Mouse (Mus musculus) myocyte (in vitro differentiated cells): ENCODE data around the gene Ceacam1.

ENCODE experiments used
- CEBPB ChIP-seq: IDR thresholded peaks from 2 replicates; pipeline ENCODE4 v1.6.1; 2011; ENCODE audit warnings: mild to moderate bottlenecking, moderate library complexity; ENCODE audit not compliant: poor library complexity, insufficient read depth, severe bottlenecking
- E2F4 ChIP-seq: IDR thresholded peaks from one replicate; pipeline ENCODE4 v1.6.1; 2011; ENCODE audit warnings: mild to moderate bottlenecking, control low read depth, moderate library complexity; ENCODE audit not compliant: insufficient read depth
- MAX ChIP-seq: IDR thresholded peaks from one replicate; pipeline ENCODE4 v1.6.1; 2011; ENCODE audit warnings: low read depth, mild to moderate bottlenecking, control low read depth
- MYOD1 ChIP-seq, 3 experiments: IDR thresholded peaks; one replicate each; pipeline ENCODE4 v1.6.1; 2011; ENCODE audit warnings: control low read depth in 2 of 3, low read depth in 2 of 3, mild to moderate bottlenecking in 2 of 3, moderate library complexity in 1 of 3; ENCODE audit not compliant: insufficient read length in 2 of 3, control insufficient read depth in 1 of 3
- MYOG ChIP-seq, 3 experiments: IDR thresholded peaks; one replicate each; pipeline ENCODE4 v1.6.1; 2011; ENCODE audit warnings: control low read depth in 2 of 3, low read depth in 2 of 3, mild to moderate bottlenecking in 2 of 3; ENCODE audit not compliant: insufficient read length in 2 of 3, control insufficient read depth in 1 of 3, insufficient read depth in 1 of 3
- POLR2A ChIP-seq: IDR thresholded peaks from one replicate; pipeline ENCODE4 v1.6.1; 2011; ENCODE audit warnings: low read depth, mild to moderate bottlenecking, control low read depth, moderate library complexity; ENCODE audit not compliant: insufficient read length
- POLR2AphosphoS2 ChIP-seq: IDR thresholded peaks from one replicate; pipeline ENCODE4 v1.6.1; 2011; ENCODE audit warnings: low read depth, control low read depth; ENCODE audit not compliant: insufficient read length
- TCF12 ChIP-seq: IDR thresholded peaks from one replicate; pipeline ENCODE4 v1.6.1; 2011; ENCODE audit warnings: mild to moderate bottlenecking, control low read depth; ENCODE audit not compliant: poor library complexity, insufficient read depth, severe bottlenecking
- USF1 ChIP-seq: IDR thresholded peaks from one replicate; pipeline ENCODE4 v1.6.1; 2011; ENCODE audit warnings: low read depth, mild to moderate bottlenecking, control low read depth, moderate library complexity

DNA sequence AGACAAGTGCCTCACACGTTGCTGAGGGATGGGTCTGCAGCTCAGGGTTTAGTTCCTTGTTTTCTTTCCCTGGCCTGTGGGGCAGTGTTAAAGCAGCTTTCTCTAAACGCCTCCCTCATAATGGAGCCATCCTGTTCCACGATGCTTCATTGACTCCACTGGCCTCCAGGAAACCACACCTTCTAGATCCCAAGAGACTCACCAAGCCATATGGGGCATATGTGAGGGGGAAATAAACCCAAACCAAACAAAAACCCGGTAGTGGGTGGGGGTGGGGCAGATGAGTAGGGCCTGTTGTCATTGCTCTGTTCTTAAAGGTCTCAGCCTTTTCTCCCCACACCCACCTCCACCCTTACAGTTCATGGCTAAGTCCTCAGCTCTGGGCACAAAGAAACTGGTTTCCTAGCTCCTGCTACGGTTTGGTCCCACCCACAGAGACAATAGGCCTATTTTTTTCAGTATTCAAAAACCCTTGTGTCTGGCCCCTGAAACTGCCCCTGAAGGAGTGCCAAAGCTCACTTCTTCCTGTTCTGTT lies 44.3 kb downstream of the Ceacam1 start:
- TF ChIP-seq POLR2A (no peak), POLR2AphosphoS2 (no peak), E2F4 (no peak), MAX (no peak), MYOG (IDR thresholded peaks at IDR 0.05; ENCODE audit: control insufficient read depth in 1 of 3, insufficient read depth in 1 of 3, insufficient read length in 2 of 3, low read depth in 2 of 3) (no peak), USF1 (no peak), TCF12 (no peak), CEBPB (no peak), MYOD1 (IDR thresholded peaks at IDR 0.05; ENCODE audit: control insufficient read depth in 1 of 3, insufficient read length in 2 of 3, low read depth in 2 of 3) (no peak)
